Mouse (Mus musculus) neutrophil, adult 59 days (primary cell): ENCODE measurements around the gene Trappc6a. TPM values are rescaled to one million over a fixed set of nuclear protein-coding genes. Genes with fewer than 3 reads are reported as not detected.

Experiments
- total RNA-seq, 2 experiments: library from RNA; stranded (reverse); gene quantifications; 1 replicate in 1 of 2; 2 replicates in 1 of 2; pipeline ENCODE4 v1.2.4; 2023

Trappc6a gene
- 10 to 100 TPM; 23.9 to 24.1 TPM for total RNA-seq

GRCm38 (mm10) chr7:19508150-19508923, at the start of gene Trappc6a, which contains the start of gene Bloc1s3:
Gene Trappc6a, plus strand, starts transcription at chr7:19508395.
Gene Bloc1s3, minus strand, starts transcription at chr7:19508367.

GRCm38 (mm10) chr7:19458591-19459111, 49.5 kb upstream of the Trappc6a start, which contains the start of gene Mark4:
Gene Mark4, minus strand, starts transcription at chr7:19458821.

GRCm38 (mm10) chr7:19462884-19463381, 45.3 kb upstream of the Trappc6a start, which contains the start of gene Exoc3l2:
Gene Exoc3l2, plus strand, starts transcription at chr7:19463331.

GRCm38 (mm10) chr7:19517652-19518365, 9.6 kb downstream of the Trappc6a start, which contains the start of gene Nkpd1:
Gene Nkpd1, plus strand, starts transcription at chr7:19517838.

GRCm38 (mm10) chr7:19562643-19563410, 54.6 kb downstream of the Trappc6a start, which contains the start of gene Ppp1r37:
Gene Ppp1r37, minus strand, starts transcription at chr7:19563076.

Other genes starting within 250 kb of the Trappc6a start
- gene Vasp, start 236.6 kb upstream of the Trappc6a start, total RNA-seq = 100 to 1,000 TPM; 636 to 660 TPM
- gene Ppm1n, start 228.3 kb upstream of the Trappc6a start, total RNA-seq = under 1 TPM in 1 of 2 experiments, not detected in 1; 0.49 TPM
- gene Rtn2, start 225.8 kb upstream of the Trappc6a start, total RNA-seq = not detected
- 1,000 to 10,000 TPM in 1 of 2 experiments, 100 to 1,000 TPM in 1; 803 to 1,216 TPM for gene Fosb, start 198.3 kb upstream of the Trappc6a start, total RNA-seq
- gene Ercc1, start 163.6 kb upstream of the Trappc6a start, total RNA-seq = 10 to 100 TPM; 17.0 to 24.4 TPM
- gene Cd3eap, start 148.9 kb upstream of the Trappc6a start, total RNA-seq = 1 to 10 TPM; 6.7 to 7.1 TPM
- gene Ppp1r13l, start 148.6 kb upstream of the Trappc6a start, total RNA-seq = 1 to 10 TPM; 1.7 to 2.0 TPM
- gene Ercc2, start 126.4 kb upstream of the Trappc6a start, total RNA-seq = 10 to 100 TPM; 15.0 to 20.7 TPM
- gene Klc3, start 104.3 kb upstream of the Trappc6a start, total RNA-seq = under 1 TPM; 0.42 to 0.62 TPM
- gene Ckm, start 103.6 kb upstream of the Trappc6a start, total RNA-seq = 1 to 10 TPM; 2.1 to 2.2 TPM
- gene Mark4, start 49.6 kb upstream of the Trappc6a start, total RNA-seq = 10 to 100 TPM; 28.3 to 31.5 TPM
- gene Exoc3l2, start 45.1 kb upstream of the Trappc6a start, total RNA-seq = under 1 TPM; 0.38 to 0.42 TPM
- 1 to 10 TPM; 9.0 to 9.2 TPM for gene Bloc1s3, start within 50 bp of the Trappc6a start, total RNA-seq
- gene Nkpd1, start 9.4 kb downstream of the Trappc6a start, total RNA-seq = not detected
- 10 to 100 TPM; 31.7 to 37.9 TPM for gene Ppp1r37, start 54.7 kb downstream of the Trappc6a start, total RNA-seq
- gene Zfp296, start 68.9 kb downstream of the Trappc6a start, total RNA-seq = 1 to 10 TPM; 3.3 to 4.4 TPM
- 10 to 100 TPM; 50.6 to 59.9 TPM for gene Gemin7, start 69.2 kb downstream of the Trappc6a start, total RNA-seq
- 10 to 100 TPM; 46.3 to 53.5 TPM for gene Clasrp, start 96.1 kb downstream of the Trappc6a start, total RNA-seq
- gene Relb, start 121.0 kb downstream of the Trappc6a start, total RNA-seq = 10 to 100 TPM; 17.2 to 17.5 TPM
- 10 to 100 TPM; 50.7 to 55.8 TPM for gene Clptm1, start 156.6 kb downstream of the Trappc6a start, total RNA-seq
- 10 to 100 TPM; 29.8 to 43.2 TPM for gene Apoc2, start 169.5 kb downstream of the Trappc6a start, total RNA-seq
- under 1 TPM in 1 of 2 experiments, not detected in 1; 0.91 TPM for gene Gm44805, start 173.0 kb downstream of the Trappc6a start, total RNA-seq
- not detected for gene Apoc4, start 173.1 kb downstream of the Trappc6a start, total RNA-seq
- gene Apoc1, start 184.3 kb downstream of the Trappc6a start, total RNA-seq = 1 to 10 TPM; 2.0 to 4.6 TPM
- 10 to 100 TPM; 61.2 to 81.9 TPM for gene Apoe, start 190.8 kb downstream of the Trappc6a start, total RNA-seq
- 10 to 100 TPM; 28.3 to 28.6 TPM for gene Tomm40, start 207.0 kb downstream of the Trappc6a start, total RNA-seq
- gene Nectin2, start 242.1 kb downstream of the Trappc6a start, total RNA-seq = under 1 TPM; 0.53 to 0.82 TPM